In genomic region chr5:143573067-143573466, GRCm38 (mm10) we compare ENCODE assay signal across 17 mouse cellular contexts. TPM values are rescaled to one million over a fixed set of nuclear protein-coding genes. Genes with fewer than 3 reads are reported as not detected.
DNase-seq lines count a peak whose midpoint lies in the region; ATAC-seq and TF ChIP-seq lines count a peak whose summit lies in the region.
"Had no signal": no experiment of that assay in that cellular context is flagged by ENCODE, and none has a peak within 500 bp of the region (broad histone marks: within the 10 kb centered on the region; RNA-seq: fewer than 3 reads in every experiment).

No protein-coding gene starts in this region.

- WGBS in heart, embryonic 10.5 days: 85% methylated on average over 4 of the region's 4 CpGs
- WGBS in lung, postnatal 0 days: 93% methylated on average over 4 of the region's 4 CpGs

- DNase-seq in heart, adult 11 months: peak; percentile 90
- no peak for DNase-seq in heart, embryonic 10.5 days (ENCODE audit: low spot score)
- no peak for DNase-seq in lung, postnatal 0 days (ENCODE audit: low spot score)
- no peak for DNase-seq in lung, postnatal 36 days
- DNase-seq in cerebellum, postnatal 4 days (ENCODE audit: low spot score in 2 of 2): no peak
- DNase-seq: adrenal gland, postnatal 25 days; cerebellum, adult 11 months; cerebellum, adult 18-20 months; cerebellum, adult 8-10 months; cerebellum, adult 9-11 months; cerebellum, postnatal 14 days; cerebellum, postnatal 36 days; forebrain, postnatal 0 days had no signal

- no peaks in the 10 kb centered on the region for H3K9me3 ChIP-seq in heart, embryonic 10.5 days
- H3K9me3 ChIP-seq in lung, postnatal 0 days (ENCODE audit: low read length): no peaks in the 10 kb centered on the region
- H3K9me3 ChIP-seq: embryonic facial prominence, embryonic 10.5 days; embryonic facial prominence, embryonic 12.5 days; forebrain, embryonic 13.5 days; forebrain, embryonic 15.5 days had no signal

- no peak for TF ChIP-seq EP300 in lung, postnatal 0 days (IDR thresholded peaks at IDR 0.05)

- H3K27ac ChIP-seq in heart, embryonic 10.5 days: no peak overlapping the region
- H3K27ac ChIP-seq in lung, postnatal 0 days (ENCODE audit: low read length): 0 out of 2 replicates have a peak overlapping the region, but pooled peaks have one; percentile 20
- H3K27ac ChIP-seq: embryonic facial prominence, embryonic 10.5 days; embryonic facial prominence, embryonic 12.5 days; forebrain, embryonic 13.5 days; forebrain, embryonic 15.5 days had no signal

- no peaks in the 10 kb centered on the region for H3K36me3 ChIP-seq in heart, embryonic 10.5 days
- H3K36me3 ChIP-seq in lung, postnatal 0 days (ENCODE audit: insufficient read depth, low read length): no peaks in the 10 kb centered on the region
- H3K36me3 ChIP-seq: embryonic facial prominence, embryonic 10.5 days; embryonic facial prominence, embryonic 12.5 days; forebrain, embryonic 15.5 days had no signal

- no peak overlapping the region for H3K4me3 ChIP-seq in heart, embryonic 10.5 days
- H3K4me3 ChIP-seq in lung, postnatal 0 days (ENCODE audit: low read depth, low read length): no peak overlapping the region
- H3K4me3 ChIP-seq: embryonic facial prominence, embryonic 10.5 days; embryonic facial prominence, embryonic 12.5 days; forebrain, embryonic 13.5 days; forebrain, embryonic 15.5 days had no signal

- no peaks in the 10 kb centered on the region for H3K27me3 ChIP-seq in heart, embryonic 10.5 days (ENCODE audit: insufficient read depth, poor library complexity, severe bottlenecking)
- no peaks in the 10 kb centered on the region for H3K27me3 ChIP-seq in lung, postnatal 0 days (replicated peaks; ENCODE audit: insufficient read depth, low read length)
- H3K27me3 ChIP-seq: embryonic facial prominence, embryonic 12.5 days; forebrain, embryonic 13.5 days; forebrain, embryonic 15.5 days had no signal

- TF ChIP-seq CTCF in lung, postnatal 0 days (IDR thresholded peaks at IDR 0.05): no peak

- H3K9ac ChIP-seq in lung, postnatal 0 days (replicated peaks; ENCODE audit: low read depth): no peak overlapping the region
- H3K9ac ChIP-seq: embryonic facial prominence, embryonic 12.5 days; forebrain, embryonic 13.5 days; forebrain, embryonic 15.5 days; forebrain, postnatal 0 days had no signal

- H3K4me1 ChIP-seq in heart, embryonic 10.5 days: no peaks in the 10 kb centered on the region
- peaks cover 3% of the 10 kb centered on the region; the same call in 1 of the 2 replicates for H3K4me1 ChIP-seq in lung, postnatal 0 days (ENCODE audit: insufficient read depth, low read depth, low read length)
- H3K4me1 ChIP-seq: embryonic facial prominence, embryonic 12.5 days; forebrain, embryonic 13.5 days; forebrain, embryonic 15.5 days had no signal

- no peak overlapping the region for H3K4me2 ChIP-seq in lung, postnatal 0 days (replicated peaks; ENCODE audit: low read depth, low read length)
- H3K4me2 ChIP-seq: embryonic facial prominence, embryonic 12.5 days; forebrain, embryonic 13.5 days; forebrain, embryonic 15.5 days had no signal

- ATAC-seq in lung, postnatal 0 days: no peak
- ATAC-seq: forebrain, embryonic 13.5 days; forebrain, embryonic 15.5 days; forebrain, postnatal 0 days had no signal

RNA-seq across cellular contexts. Expression of gene Rac1, which starts 45.2 kb away (rescaled TPM):
- 369 and 431 TPM in 2 replicates for polyA plus RNA-seq in heart, embryonic 10.5 days (2016; fragmentation: Nextera tagmentation; extraction: Ambion mirVana)
- 439 and 450 TPM in 2 replicates for polyA plus RNA-seq in lung, postnatal 0 days (2015; fragmentation: Nextera tagmentation; extraction: Ambion mirVana)

RNA-seq across cellular contexts. Expression of gene Cyth3, which starts 49.2 kb away (rescaled TPM):
- polyA plus RNA-seq in heart, embryonic 10.5 days (2016; fragmentation: Nextera tagmentation; extraction: Ambion mirVana): 30.9 and 33.1 TPM in 2 replicates
- 87.3 and 96.6 TPM in 2 replicates for polyA plus RNA-seq in lung, postnatal 0 days (2015; fragmentation: Nextera tagmentation; extraction: Ambion mirVana)
